Mouse (Mus musculus): Measurements from ENCODE around the gene Trak1. TPM values are rescaled to one million over a fixed set of nuclear protein-coding genes. Genes with fewer than 3 reads are reported as not detected.

Gene Trak1
- total and polyA plus RNA-seq, 3 experiments = 8.2 to 28.6 (median 18.1) TPM

DNA sequence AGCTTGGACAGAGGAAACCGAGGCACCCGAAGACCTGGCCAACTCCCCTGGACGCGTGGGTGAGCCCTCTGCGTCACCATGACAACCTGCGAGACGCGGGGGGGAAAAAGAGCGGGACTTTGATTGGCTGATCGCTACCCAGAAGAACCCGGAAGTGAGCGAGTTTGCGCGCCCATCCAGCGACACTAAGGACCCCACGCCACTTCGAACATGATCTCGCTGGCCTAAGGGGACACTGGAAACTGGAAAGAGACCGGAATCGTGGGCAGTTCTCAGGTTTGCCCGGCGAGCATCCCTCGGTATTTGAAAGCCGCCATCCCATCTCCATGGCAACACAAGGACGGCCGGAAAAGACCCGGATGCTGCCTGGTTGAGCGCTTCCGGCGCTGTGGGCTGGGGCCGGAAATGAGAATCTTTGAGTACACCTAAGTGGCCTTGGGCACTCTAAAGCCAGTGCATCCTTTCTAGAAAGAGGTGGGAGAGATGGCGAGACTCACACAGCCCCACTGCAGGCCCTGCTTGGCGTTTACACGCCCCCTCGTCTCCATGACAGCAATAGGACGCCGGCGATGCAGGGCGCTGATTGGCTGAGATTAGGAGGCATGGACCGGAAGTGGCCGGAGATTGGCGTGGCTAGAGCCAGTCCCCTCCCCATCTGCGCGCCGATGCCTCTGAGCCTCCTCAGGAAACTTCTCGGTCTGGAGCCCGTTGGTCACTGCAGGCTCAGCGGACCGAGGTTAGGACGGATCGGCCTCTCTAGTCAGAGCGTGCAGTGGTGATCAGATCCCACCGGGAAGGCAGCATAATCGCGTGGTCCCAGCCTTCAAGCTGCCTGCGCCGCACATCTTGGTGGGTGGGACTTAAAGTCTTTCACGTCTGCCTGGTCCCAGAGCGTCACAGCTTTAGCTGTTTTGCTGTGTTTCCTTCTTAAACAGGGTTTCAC is 19.9 kb upstream of the Trak1 start, which contains the start of gene Ulk4:
Gene Ulk4 (minus strand): TSS at position 80 of the 943 bp plus-strand sequence.
- peak within 1 kb of the TSS; percentile 37; the same call in 1 of the 2 replicates for H3K27ac ChIP-seq (ENCODE audit: insufficient read depth, low read depth)
- H3K79me2 ChIP-seq (replicated peaks; ENCODE audit: control insufficient read depth, extremely low read depth, insufficient read depth, poor library complexity, severe bottlenecking) = no peaks in the 10 kb centered on the region
- peak within 1 kb of the TSS; percentile 76 for H3K4me2 ChIP-seq (ENCODE audit: insufficient read depth, low read depth, poor library complexity, severe bottlenecking)
- dilution Hi-C loops (cut with MboI; ENCODE audit: extremely low pct_ligation_motif_present, extremely low pct_unique_long_range_greater_than_20kb, low sequenced_read_pairs) (no loop called here), in situ Hi-C loops (cut with MboI; ENCODE audit: low pct_ligation_motif_present, low pct_unique_long_range_greater_than_20kb, low sequenced_read_pairs) (no loop called here)
- DNase-seq (ENCODE audit: extremely low read depth) = peak; percentile 89
- H3K27me3 ChIP-seq (replicated peaks) = no peaks in the 10 kb centered on the region
- H3K9ac ChIP-seq (ENCODE audit: insufficient read depth, low read depth) = peak within 1 kb of the TSS; percentile 61
- H3K36me3 ChIP-seq (replicated peaks in 1 of 2; ENCODE audit: control insufficient read depth in 1 of 2, insufficient read depth in 1 of 2, low read length in 1 of 2) = peaks cover 6 to 49% of the 10 kb centered on the region in 2 experiments
- H3K4me3 ChIP-seq (replicated peaks in 1 of 3; ENCODE audit: low read depth in 2 of 3, low read length in 2 of 3, poor library complexity in 1 of 3) = peak within 1 kb of the TSS; percentile 67 to 90 (median 71)
- H3K9me3 ChIP-seq (replicated peaks; ENCODE audit: low read length) = peaks cover 6% of the 10 kb centered on the region
- H3K4me1 ChIP-seq (ENCODE audit: control insufficient read depth in 1 of 2, insufficient read depth in 2 of 2) = peaks cover 3 to 23% of the 10 kb centered on the region in 2 experiments; a peak in 3 of 4 replicates
- TF ChIP-seq IRF4 (IDR thresholded peaks at IDR 0.05; ENCODE audit: low read depth, low read length) (no peak), HCFC1 (IDR thresholded peaks at IDR 0.05; ENCODE audit: low read depth, low read length) (peak; percentile 78), TCF12 (IDR thresholded peaks at IDR 0.05; ENCODE audit: low read depth, low read length) (peak; percentile 53; the same call in 1 of the 2 replicates), BHLHE40 (IDR thresholded peaks at IDR 0.05; ENCODE audit: low read depth, low read length) (no peak), MAFK (IDR thresholded peaks at IDR 0.05; ENCODE audit: insufficient replicate concordance, low read length) (no peak), KAT2A (IDR thresholded peaks at IDR 0.05; ENCODE audit: insufficient replicate concordance, low read length) (0 out of 2 replicates have a peak, but pooled peaks have one; percentile 61), POLR2A (IDR thresholded peaks at IDR 0.05; ENCODE audit: low read depth, low read length) (no peak; the same call in none of the 2 replicates), ETS1 (conservative IDR thresholded peaks at IDR 0.05; ENCODE audit: low read depth, low read length) (no peak), RCOR1 (conservative IDR thresholded peaks at IDR 0.05; ENCODE audit: low read depth, low read length) (no peak), ZNF384 (IDR thresholded peaks at IDR 0.05; ENCODE audit: low read depth, low read length) (no peak), ZKSCAN1 (IDR thresholded peaks at IDR 0.05; ENCODE audit: borderline replicate concordance, low read depth, low read length) (no peak), MXI1 (IDR thresholded peaks at IDR 0.05; ENCODE audit: low read depth, low read length) (peak; percentile 89), MAX (IDR thresholded peaks at IDR 0.05; ENCODE audit: low read length) (peak; percentile 62; the same call in 1 of the 2 replicates), CTCF (conservative IDR thresholded peaks at IDR 0.05 in 1 of 2, IDR thresholded peaks at IDR 0.05 in 1 of 2; ENCODE audit: low read depth in 2 of 2, low read length in 2 of 2) (no peak), SIN3A (IDR thresholded peaks at IDR 0.05; ENCODE audit: low read length) (peak; percentile 93), NELFE (IDR thresholded peaks at IDR 0.05; ENCODE audit: low read depth, low read length) (peak; percentile 65), RAD21 (IDR thresholded peaks at IDR 0.05; ENCODE audit: low read depth, low read length) (no peak), ZC3H11A (IDR thresholded peaks at IDR 0.05; ENCODE audit: low read depth, low read length) (no peak), POLR2AphosphoS2 (IDR thresholded peaks at IDR 0.05; ENCODE audit: low read depth, low read length) (peak; percentile 72; the same call in 1 of the 2 replicates), JUND (conservative IDR thresholded peaks at IDR 0.05; ENCODE audit: low read depth, low read length) (no peak), UBTF (IDR thresholded peaks at IDR 0.05; ENCODE audit: low read depth, low read length) (no peak), ELF1 (IDR thresholded peaks at IDR 0.05; ENCODE audit: low read depth, low read length) (peak; percentile 98), USF2 (conservative IDR thresholded peaks at IDR 0.05; ENCODE audit: low read depth, low read length) (no peak), CHD2 (IDR thresholded peaks at IDR 0.05; ENCODE audit: low read length) (peak; percentile 28; the same call in 1 of the 2 replicates), CHD1 (IDR thresholded peaks at IDR 0.05; ENCODE audit: low read depth, low read length) (no peak), GABPA (IDR thresholded peaks at IDR 0.05; ENCODE audit: insufficient replicate concordance, low read depth, low read length) (no peak), TBP (conservative IDR thresholded peaks at IDR 0.05; ENCODE audit: low read depth, low read length) (0 out of 2 replicates have a peak, but pooled peaks have one; percentile 34), MAZ (IDR thresholded peaks at IDR 0.05; ENCODE audit: low read depth, low read length) (0 out of 2 replicates have a peak, but pooled peaks have one; percentile 37), ZMIZ1 (IDR thresholded peaks at IDR 0.05; ENCODE audit: low read depth, low read length) (peak; percentile 67), USF1 (IDR thresholded peaks at IDR 0.05; ENCODE audit: low read depth, low read length) (no peak), E2F4 (IDR thresholded peaks at IDR 0.05; ENCODE audit: insufficient replicate concordance, low read depth, low read length) (no peak), MYC (IDR thresholded peaks at IDR 0.05; ENCODE audit: low read depth, low read length) (no peak), JUN (IDR thresholded peaks at IDR 0.05; ENCODE audit: insufficient read depth, low read depth, low read length) (no peak), PAX5 (IDR thresholded peaks at IDR 0.05; ENCODE audit: low read length) (no peak), NRF1 (IDR thresholded peaks at IDR 0.05; ENCODE audit: low read depth, low read length) (peak; percentile 63), MEF2A (IDR thresholded peaks at IDR 0.05; ENCODE audit: borderline replicate concordance, low read depth, low read length) (0 out of 2 replicates have a peak, but pooled peaks have one; percentile 42), EP300 (IDR thresholded peaks at IDR 0.05; ENCODE audit: low read length) (no peak), SMC3 (IDR thresholded peaks at IDR 0.05; ENCODE audit: low read depth, low read length) (no peak)
